Mouse (Mus musculus): Measurements from ENCODE around the gene Plin4.

DNA sequence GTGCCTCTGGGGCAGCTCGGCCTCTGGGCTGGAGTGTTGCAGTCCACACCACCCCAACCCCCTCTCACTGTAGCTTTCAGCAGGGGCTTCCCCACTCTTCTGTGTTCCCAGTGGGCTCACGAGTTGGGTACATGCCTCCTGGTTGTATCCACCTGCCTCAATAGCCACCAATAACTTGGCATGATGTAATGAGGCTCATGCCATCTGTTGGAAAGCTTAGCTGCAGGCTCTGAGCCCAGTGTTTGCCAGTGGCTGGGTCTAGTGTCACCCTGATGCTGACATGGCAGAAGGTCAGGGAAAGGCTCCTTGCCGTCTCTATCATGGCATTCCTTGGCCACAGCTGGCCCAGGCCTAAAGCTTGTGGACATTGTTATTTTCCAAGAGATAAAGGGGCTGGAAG lies 8.8 kb downstream of the Plin4 start:
- TF ChIP-seq GATA1 (IDR thresholded peaks at IDR 0.05; ENCODE audit: low read length) (no peak), TAL1 (IDR thresholded peaks at IDR 0.05; ENCODE audit: low read length) (no peak)
